Mouse (Mus musculus) megakaryocyte, embryonic 14.5 days (primary cell): ENCODE measurements around the gene Dqx1.

ENCODE experiments used
- FLI1 ChIP-seq: IDR thresholded peaks from 2 replicates; pipeline ENCODE4 v1.6.1; 2012; ENCODE audit warnings: low read length, inconsistent platforms, mixed read lengths
- GATA1 ChIP-seq: IDR thresholded peaks from 3 replicates; pipeline ENCODE4 v1.6.1; 2012; ENCODE audit warnings: mixed read lengths, low read length, inconsistent platforms, borderline replicate concordance

DNA sequence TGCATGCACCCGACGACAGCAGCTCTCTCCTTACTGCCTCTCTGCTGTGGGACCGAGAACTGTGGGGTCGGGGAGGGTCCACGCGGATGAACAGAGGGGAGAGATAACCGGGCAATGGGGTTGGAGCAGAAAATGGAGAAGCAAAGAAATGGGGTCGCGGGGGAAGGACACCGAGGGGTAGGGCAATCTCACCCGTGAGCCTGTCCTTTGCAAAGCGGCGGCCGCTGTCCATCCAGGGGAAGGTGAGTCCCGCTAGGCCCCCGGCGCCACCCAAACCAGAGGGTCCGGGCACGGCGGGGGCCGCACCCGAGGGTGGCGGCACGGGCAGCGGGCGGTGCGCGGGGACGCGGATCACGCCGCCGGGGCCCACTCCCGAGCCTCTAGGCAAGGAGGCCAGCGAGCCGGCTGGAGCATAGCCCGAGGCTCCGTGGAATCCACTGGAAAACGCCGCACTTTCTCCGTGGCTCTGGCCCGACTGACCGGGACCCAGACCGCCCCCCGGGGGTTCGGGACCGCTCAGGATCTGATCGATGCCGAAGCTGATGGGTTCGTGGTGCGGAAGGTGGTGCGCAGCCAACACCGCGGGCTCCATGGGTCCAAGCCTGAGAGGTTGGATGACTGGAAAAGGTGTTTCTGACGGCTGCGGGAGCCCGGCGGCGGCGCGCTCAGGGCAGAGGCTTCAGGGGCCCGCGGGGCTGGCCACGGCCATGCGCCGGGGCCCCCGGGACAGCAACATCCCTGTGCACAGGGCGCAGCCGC is 12.0 kb downstream of the Dqx1 start:
- TF ChIP-seq GATA1 (no peak), FLI1 (no peak)
